Mouse (Mus musculus) left cerebral cortex, adult 11 months (tissue): ENCODE measurements around the gene Speer4a.
"Not testable (repeated sequence)": the region's sequence is repeated elsewhere in the genome, so short reads cannot be mapped to it uniquely, and the experiment has no call there.

ENCODE experiments used
- DNase-seq: peaks from one replicate; pipeline ENCODE4 v3.0.0; 2022; ENCODE audit warnings: low spot score

Gene Speer4a

GRCm38 (mm10) chr5:26039458-26039857, at the start of gene Speer4a:
Speer4a (minus strand) TSS chr5:26039558.
- not testable (repeated sequence) for DNase-seq

- not testable (repeated sequence) for DNase-seq
Measured at GRCm38 (mm10) chr5:26079023-26079422, 39.7 kb upstream of the Speer4a start.

- DNase-seq, result no peak
Measured at GRCm38 (mm10) chr5:26070716-26071115, 31.4 kb upstream of the Speer4a start.

GRCm38 (mm10) chr5:26058481-26058880, 19.1 kb upstream of the Speer4a start, which contains the start of gene Gm7347:
Gm7347 (minus strand) TSS chr5:26058581.
- not testable (repeated sequence) for DNase-seq

- DNase-seq, result not testable (repeated sequence)
Measured at GRCm38 (mm10) chr5:26022816-26023215, 16.5 kb downstream of the Speer4a start, which contains the start of gene Gm5862. Gm5862 (minus strand) TSS chr5:26022916.

GRCm38 (mm10) chr5:26007697-26008096, 31.7 kb downstream of the Speer4a start:
- DNase-seq, result not testable (repeated sequence)

GRCm38 (mm10) chr5:26006937-26007695, 32.2 kb downstream of the Speer4a start:
- DNase-seq, result not testable (repeated sequence)

GRCm38 (mm10) chr5:26004698-26005097, 34.7 kb downstream of the Speer4a start, which contains the start of gene Gm1979:
Gm1979 (minus strand) TSS chr5:26004798.
- DNase-seq, result not testable (repeated sequence)

- not testable (repeated sequence) for DNase-seq
Measured at GRCm38 (mm10) chr5:25988550-25988949, 50.8 kb downstream of the Speer4a start, which contains the start of gene Gm21698. Gm21698 (minus strand) TSS chr5:25988650.
